Mouse (Mus musculus): ENCODE data around the gene Lrrfip1.

Lrrfip1 gene

GRCm38 (mm10) chr1:91086748-91087147 lies 88.2 kb downstream of the Lrrfip1 start:
- DNase-seq = peak; percentile 40 to 62

- DNase-seq = peak in 1 of 2 experiments; percentile 7
Observed at GRCm38 (mm10) chr1:91088027-91088426, 89.5 kb downstream of the Lrrfip1 start.

GRCm38 (mm10) chr1:91088941-91089340 lies 90.4 kb downstream of the Lrrfip1 start:
- DNase-seq = no peak

GRCm38 (mm10) chr1:91090456-91090855 lies 91.9 kb downstream of the Lrrfip1 start:
- no peak for DNase-seq

DNA sequence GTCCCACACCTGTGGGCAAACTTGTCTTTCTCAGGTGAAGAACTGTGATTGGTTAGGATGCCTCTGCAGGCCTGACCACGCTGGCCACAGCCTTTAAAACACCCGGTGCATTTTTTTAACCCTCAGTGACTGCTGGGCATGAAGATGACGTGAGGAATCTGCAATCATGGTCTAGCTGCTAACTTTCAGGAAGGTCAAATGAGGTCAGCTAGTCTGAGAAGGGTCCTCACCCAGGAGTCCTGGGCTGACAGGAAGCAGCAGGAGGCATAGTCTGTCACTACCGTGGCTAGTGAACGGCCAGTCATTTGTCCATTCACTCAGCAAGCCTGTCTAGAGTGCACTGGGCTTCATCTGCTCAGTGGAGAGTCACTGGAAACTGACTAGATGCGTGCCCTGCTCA lies 93.9 kb downstream of the Lrrfip1 start:
- no peak for DNase-seq

DNA sequence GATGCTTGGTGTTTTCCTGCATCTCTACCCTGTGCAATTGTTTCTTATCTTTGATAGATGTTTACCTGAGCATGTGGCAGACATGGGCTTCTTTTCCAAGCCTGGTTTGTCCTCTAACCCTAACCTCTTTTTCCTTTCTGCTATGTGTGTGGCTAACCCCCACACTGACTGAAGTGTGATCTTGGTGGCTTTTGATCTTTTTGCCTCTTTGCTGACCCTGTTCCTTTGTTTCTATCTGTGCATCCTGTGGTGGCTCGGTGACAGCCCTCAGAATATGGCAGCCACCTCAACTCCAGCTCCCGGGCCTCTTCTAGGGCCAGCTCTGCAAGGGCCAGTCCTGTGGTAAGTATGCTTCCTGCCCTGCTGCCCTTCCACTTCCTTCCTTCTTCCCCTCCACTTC lies 94.8 kb downstream of the Lrrfip1 start:
- DNase-seq = no peak

- no peak for DNase-seq
Observed at GRCm38 (mm10) chr1:91094001-91094400, 95.5 kb downstream of the Lrrfip1 start.

- peak in 1 of 2 experiments; percentile 58 for DNase-seq
Observed at GRCm38 (mm10) chr1:91095258-91095657, 96.7 kb downstream of the Lrrfip1 start.

DNA sequence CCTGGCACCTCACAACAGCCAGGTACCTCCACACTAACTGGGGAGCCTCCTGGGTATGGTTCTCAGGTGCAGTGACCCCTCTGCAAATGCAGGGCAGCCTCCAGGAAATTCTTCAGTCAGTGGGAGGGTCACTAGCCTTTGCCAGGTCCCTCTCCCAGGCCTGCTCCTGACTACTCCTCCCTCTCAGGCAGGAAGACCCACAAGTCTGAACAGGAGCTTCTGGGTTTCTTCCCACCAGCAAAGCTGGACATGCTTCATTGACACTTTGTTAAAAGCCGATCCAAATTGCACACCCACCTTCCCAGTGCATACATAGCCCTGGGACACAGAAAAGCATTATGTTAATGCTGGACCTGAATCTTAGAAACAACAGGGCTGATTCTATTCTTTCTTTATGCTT lies 97.3 kb downstream of the Lrrfip1 start:
- DNase-seq = no peak

DNA sequence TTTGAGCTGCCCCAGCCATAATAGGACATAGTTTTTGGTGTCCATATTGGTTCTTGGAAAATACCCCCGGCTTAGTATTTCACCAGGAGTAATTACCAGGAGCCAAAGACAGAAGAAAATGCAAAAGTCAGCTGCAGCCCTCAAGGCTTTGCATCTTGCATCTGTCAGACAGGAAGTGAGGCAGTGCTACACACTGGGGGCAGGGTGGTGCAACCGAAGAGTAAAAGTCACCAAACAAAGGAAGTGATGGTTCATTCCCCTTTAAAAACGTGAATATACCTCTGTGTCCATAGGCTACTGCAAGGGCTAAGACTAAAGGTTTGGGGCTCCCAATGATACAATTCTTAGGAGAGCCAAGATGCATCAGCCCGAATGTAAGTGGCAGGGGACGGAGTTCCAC lies 98.0 kb downstream of the Lrrfip1 start:
- no peak for DNase-seq

GRCm38 (mm10) chr1:91097283-91097834 lies 98.8 kb downstream of the Lrrfip1 start:
- no peak for DNase-seq

DNA sequence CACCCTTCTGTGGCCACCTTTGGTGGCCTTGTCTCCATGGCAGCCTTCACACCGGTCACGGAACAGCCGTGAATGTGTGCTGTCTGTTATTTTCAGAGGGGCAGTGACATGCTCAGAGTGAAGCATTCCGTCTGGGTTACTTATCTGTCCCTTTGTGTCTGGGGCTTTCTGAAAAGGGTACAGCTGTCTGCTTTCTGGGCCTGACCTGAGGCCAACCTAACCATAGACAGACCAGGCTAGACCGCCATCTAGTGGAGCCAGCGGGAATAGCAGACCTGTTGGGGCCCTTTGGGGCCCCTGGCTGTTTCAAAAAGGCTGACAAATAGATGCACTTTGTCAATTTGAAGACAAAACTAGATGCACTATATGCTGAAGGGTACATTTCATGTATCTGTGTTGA lies 100.3 kb downstream of the Lrrfip1 start:
- peak; percentile 61 to 73 for DNase-seq

DNA sequence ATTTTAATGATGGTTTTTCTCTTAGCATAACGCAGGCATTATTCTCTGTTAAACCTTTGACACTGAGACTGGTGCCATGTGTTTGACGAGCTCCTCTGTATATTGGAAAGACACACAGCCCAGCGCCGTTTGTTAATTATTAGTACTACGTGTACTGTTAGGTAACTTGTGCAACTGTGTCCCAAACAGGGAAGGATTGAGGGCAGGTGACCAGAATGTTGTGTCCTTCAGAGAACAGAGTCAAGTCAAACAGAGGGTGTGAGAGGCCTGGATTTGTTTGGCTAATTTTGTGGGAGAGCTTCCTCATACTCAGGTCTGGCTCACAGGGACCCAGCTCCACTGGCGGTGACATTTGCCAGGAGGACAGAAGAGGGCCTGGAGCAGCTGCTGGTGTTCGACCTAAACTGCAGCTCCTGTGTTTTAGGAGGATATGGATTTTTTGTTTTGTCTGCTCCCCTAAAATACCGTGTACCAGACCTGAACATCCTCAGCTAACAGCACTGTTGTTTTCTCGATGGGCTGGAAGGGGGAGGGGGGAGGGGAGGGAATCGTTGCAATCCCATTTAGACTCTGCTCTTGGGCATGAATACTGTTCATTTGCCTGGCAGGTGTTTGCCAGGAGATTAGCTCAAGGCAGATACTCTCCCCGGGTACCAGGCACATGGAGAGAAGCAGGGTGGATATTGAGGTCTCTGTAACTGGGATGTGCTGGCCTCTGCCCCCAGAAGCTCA lies 103.3 kb downstream of the Lrrfip1 start:
- peak; percentile 31 to 64 for DNase-seq

GRCm38 (mm10) chr1:91103366-91103983 lies 104.9 kb downstream of the Lrrfip1 start:
- peak; percentile 65 to 79 for DNase-seq

- no peak for DNase-seq
Observed at GRCm38 (mm10) chr1:91107548-91107947, 109.0 kb downstream of the Lrrfip1 start.

DNA sequence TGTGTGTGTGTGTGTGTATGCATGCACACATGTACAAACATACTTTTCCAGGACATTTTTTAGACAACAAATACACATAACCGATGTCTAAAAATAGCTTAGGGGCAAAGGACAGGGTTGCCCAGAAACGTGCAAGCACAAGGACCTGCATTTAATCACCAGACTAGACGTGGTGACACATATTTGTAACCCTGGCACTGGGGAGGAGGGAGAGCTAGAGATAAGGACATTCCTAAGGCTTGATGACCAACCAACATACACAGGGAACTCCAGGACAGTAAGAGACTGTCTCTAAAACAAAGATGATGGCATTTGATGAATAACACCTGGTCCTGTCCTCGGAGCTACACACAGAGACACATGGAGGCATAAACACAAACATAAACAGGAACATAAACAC lies 110.8 kb downstream of the Lrrfip1 start:
- no peak for DNase-seq

GRCm38 (mm10) chr1:91112171-91112570 lies 113.6 kb downstream of the Lrrfip1 start:
- no peak for DNase-seq

DNA sequence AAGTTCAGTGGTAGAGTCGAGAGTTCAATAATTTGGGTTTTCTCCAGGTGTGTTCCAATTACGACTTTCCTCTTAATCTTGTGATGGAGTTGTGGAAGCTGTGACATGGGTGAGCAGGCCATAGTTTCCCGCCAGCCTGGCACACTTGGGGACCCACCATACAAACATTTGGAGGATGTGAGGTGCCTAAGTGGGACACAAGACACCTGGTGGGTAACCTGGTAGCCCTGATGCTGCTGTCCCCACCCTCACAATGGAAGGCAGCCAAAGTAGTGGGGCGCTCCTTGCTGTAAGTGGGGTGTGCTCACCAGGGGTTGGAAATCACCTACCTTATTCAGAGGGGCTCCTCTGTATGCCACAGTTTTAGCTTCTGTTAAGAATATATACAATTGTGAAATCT lies 114.1 kb downstream of the Lrrfip1 start:
- no peak for DNase-seq

- no peak for DNase-seq
Observed at GRCm38 (mm10) chr1:91122121-91122520, 123.6 kb downstream of the Lrrfip1 start.

DNA sequence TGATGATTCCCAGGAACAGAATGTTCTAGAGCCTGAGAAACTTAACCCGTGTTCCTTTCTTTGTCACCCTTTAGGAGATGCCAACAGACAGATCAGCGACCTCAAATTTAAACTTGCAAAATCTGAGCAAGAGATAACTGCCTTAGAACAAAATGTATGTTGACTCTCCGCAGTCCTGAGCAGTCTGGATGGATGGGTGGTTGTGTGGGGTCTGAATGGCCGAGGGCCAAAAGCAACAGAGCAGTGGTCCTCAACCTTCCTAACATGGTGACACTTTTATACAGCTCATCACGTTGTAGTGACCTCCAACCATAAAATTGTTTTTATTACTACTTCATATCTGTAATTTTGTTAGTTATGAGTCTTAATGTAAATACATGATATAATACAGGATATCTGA lies 124.5 kb downstream of the Lrrfip1 start:
- no peak for DNase-seq

DNA sequence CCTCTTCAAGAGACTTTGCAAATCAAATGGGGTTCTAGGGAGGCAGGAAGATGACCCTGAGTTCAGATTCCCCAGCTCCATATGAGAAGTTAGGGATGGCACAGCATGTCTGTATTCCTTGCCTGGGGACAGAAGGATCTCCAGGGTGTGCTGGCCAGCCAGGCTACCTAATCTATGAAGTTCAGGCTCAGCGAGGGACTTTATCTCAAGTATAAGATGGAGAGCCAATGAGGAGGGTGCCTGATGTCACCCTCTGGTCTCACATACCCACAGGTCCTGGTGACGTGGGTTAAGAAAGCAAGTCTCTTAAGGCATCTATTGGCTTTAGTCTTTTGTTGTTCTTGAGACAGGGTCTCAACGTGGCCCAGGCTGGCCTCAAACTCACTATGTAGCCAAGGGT lies 124.9 kb downstream of the Lrrfip1 start:
- no peak for DNase-seq

GRCm38 (mm10) chr1:91128849-91129248 lies 130.3 kb downstream of the Lrrfip1 start:
- DNase-seq = no peak

DNA sequence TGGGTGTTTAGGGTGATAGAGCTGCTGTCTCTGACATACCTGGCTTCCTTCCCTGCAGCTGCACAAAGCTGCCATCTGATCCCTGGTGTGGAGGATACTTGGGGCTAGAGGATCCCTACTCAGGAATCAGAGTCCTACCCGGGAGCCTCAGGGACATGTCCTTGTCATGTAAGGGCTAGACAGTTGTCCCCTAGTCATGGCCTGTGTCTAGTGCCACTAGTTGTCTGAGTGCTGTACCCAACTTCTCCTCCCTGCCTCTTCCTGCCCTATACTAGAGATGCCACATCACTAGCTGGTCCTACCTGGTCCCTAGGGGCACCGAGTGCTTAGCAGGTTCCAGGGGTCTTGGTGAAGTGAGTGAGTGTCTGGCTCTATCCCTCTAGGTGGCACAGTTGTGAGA lies 138.5 kb downstream of the Lrrfip1 start:
- DNase-seq = no peak

- DNase-seq = no peak
Observed at GRCm38 (mm10) chr1:91144813-91145212, 146.3 kb downstream of the Lrrfip1 start, which contains the start of gene Rbm44. Gene Rbm44, plus strand, starts transcription at chr1:91145089.

Data from lung, adult 18-20 months (tissue).